Mouse (Mus musculus): ENCODE data around the gene Mov10l1.

DNA sequence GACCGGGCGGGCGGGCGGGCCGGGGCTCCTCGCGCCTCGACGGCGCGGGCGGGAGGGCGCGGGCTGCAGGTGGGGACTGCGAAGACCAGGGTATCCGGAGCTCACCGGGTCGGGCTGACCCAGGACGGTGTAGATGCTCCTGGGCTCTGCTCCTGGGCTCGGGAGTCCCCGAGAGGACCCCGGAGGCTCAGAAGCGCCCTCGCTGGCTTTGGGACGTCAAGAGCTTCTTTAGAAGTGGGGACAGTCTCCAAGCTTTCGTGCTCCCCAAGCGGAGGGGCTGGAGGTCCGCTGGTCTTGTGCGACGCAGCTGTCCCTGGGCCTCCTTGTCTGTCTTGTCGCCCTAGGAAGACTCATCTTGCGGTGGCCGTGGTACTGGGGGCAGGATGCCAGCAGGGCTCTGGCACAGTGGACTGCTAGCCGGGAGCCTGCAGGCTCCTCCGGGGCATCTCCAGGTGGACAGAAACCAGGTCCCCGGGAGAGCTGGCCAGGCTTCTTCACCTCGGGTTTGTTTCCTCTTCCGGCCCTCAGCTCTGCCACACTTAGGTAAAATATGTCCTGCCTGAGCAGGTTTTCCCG is 93.5 kb downstream of the Mov10l1 start:
- peak; percentile 7; the same call in 1 of the 2 replicates for TF ChIP-seq POLR2A (IDR thresholded peaks at IDR 0.05; ENCODE audit: low read depth, low read length)
- no peak for TF ChIP-seq CTCF (IDR thresholded peaks at IDR 0.05; ENCODE audit: extremely low read depth, insufficient read length, insufficient replicate concordance, low read depth, low read length)

Data from small intestine, adult 2 months (tissue).